In the genomic region with DNA sequence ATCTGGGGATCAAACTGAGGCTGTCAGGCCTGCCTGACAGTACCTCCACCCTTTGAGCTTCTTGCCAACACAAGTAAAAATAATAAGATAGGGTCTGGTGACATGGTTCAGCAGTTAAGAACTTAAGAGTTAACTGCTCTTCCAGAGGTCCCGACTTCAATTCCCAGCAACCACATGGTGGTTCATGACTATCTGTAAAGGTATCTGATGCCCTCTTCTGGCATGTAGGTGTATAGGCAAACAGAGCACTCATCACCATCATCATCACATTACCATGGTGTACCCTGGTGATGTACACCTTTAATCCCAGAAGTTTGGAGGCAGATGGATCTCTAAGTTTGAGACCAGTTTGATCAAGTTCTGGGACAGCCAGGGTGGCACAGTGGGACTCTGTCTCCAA, we compare ENCODE assay signal across 25 mouse cellular contexts. TPM values are rescaled to one million over a fixed set of nuclear protein-coding genes. Genes with fewer than 3 reads are reported as not detected.
DNase-seq lines count a peak whose midpoint lies in the region; ATAC-seq and TF ChIP-seq lines count a peak whose summit lies in the region.
"Had no signal": no experiment of that assay in that cellular context is flagged by ENCODE, and none has a peak within 500 bp of the region (broad histone marks: within the 10 kb centered on the region; RNA-seq: fewer than 3 reads in every experiment).

No protein-coding gene starts in this region.

- H3K36me3 ChIP-seq in kidney, postnatal 0 days (ENCODE audit: insufficient read depth, low read length): no peaks in the 10 kb centered on the region
- no peaks in the 10 kb centered on the region for H3K36me3 ChIP-seq in kidney, adult 2 months (ENCODE audit: control insufficient read depth, insufficient read depth, low read length)
- H3K36me3 ChIP-seq: heart, embryonic 12.5 days had no signal

- no peaks in the 10 kb centered on the region for H3K9me3 ChIP-seq in kidney, postnatal 0 days (replicated peaks; ENCODE audit: low read length)
- H3K9me3 ChIP-seq: forebrain, embryonic 13.5 days had no signal

- H3K27ac ChIP-seq in kidney, postnatal 0 days: no peak overlapping the region
- H3K27ac ChIP-seq in kidney, adult 2 months (ENCODE audit: insufficient read depth, low read depth, low read length): no peak overlapping the region
- H3K27ac ChIP-seq: forebrain, embryonic 13.5 days; hindbrain, embryonic 14.5 days had no signal

- WGBS in kidney, postnatal 0 days: 23% methylated on average over 1 of the region's 1 CpGs
- WGBS in kidney, adult 2 months: 32% methylated on average over 1 of the region's 1 CpGs

- no peak overlapping the region for H3K4me3 ChIP-seq in kidney, postnatal 0 days (replicated peaks; ENCODE audit: low read depth, low read length)
- no peak overlapping the region for H3K4me3 ChIP-seq in kidney, adult 2 months (ENCODE audit: insufficient read depth, low read depth, low read length)
- H3K4me3 ChIP-seq: forebrain, embryonic 13.5 days; heart, embryonic 12.5 days had no signal

- no peak for DNase-seq in kidney, postnatal 0 days (ENCODE audit: low spot score)
- no peak for DNase-seq in kidney, adult 2 months
- peak; percentile 46 for DNase-seq in 416B (ENCODE audit: low read depth)
- peak; percentile 31 for DNase-seq in A20 (ENCODE audit: low read depth, low spot score)
- no peak for DNase-seq in gastrocnemius, postnatal 14 days
- DNase-seq: adrenal gland, adult 8-10 months; cerebellum, adult 8-10 months; cerebellum, postnatal 25 days; gastrocnemius, postnatal 36 days; heart, adult 18-20 months; kidney, adult 8-10 months; kidney, postnatal 10 days; layer of hippocampus, adult 9-11 months; liver; lung, adult 18-20 months; lung, postnatal 10 days had no signal

- H3K9ac ChIP-seq in kidney, postnatal 0 days (ENCODE audit: low read depth, low read length): no peak overlapping the region
- H3K9ac ChIP-seq: forebrain, embryonic 13.5 days; heart, embryonic 12.5 days; hindbrain, embryonic 14.5 days had no signal

- no peak for ATAC-seq in kidney, postnatal 0 days (replicated peaks; ENCODE audit: low FRiP score, low read depth)
- ATAC-seq in megakaryocyte-erythroid progenitor cell, adult 5-6 weeks (replicated peaks; ENCODE audit: low FRiP score, low TSS enrichment, poor library complexity, severe bottlenecking): 0 out of 2 replicates have a peak, but pooled peaks have one; percentile 47
- ATAC-seq in cerebellum, adult (ENCODE audit: insufficient number of reproducible peaks, low FRiP score, low TSS enrichment): no peak
- ATAC-seq: forebrain, embryonic 13.5 days; inflammation-experienced regulatory T-cells, adult 6 months; midbrain, embryonic 16.5 days had no signal

- peak; percentile 30; the same call in 1 of the 2 replicates for TF ChIP-seq CTCF in kidney, postnatal 0 days (IDR thresholded peaks at IDR 0.05; ENCODE audit: low read depth)
- no peak for TF ChIP-seq CTCF in kidney, adult 2 months (conservative IDR thresholded peaks at IDR 0.05; ENCODE audit: insufficient read depth, insufficient read length, low read depth, low read length)

- no peak overlapping the region for H3K4me2 ChIP-seq in kidney, postnatal 0 days (ENCODE audit: low read length)
- H3K4me2 ChIP-seq: forebrain, embryonic 13.5 days; heart, embryonic 12.5 days; hindbrain, embryonic 14.5 days; midbrain, embryonic 11.5 days had no signal

- TF ChIP-seq POLR2A in kidney, adult 2 months (IDR thresholded peaks at IDR 0.05; ENCODE audit: low read depth, low read length): no peak

- no peaks in the 10 kb centered on the region for H3K4me1 ChIP-seq in kidney, postnatal 0 days (replicated peaks; ENCODE audit: insufficient read depth, low read length)
- H3K4me1 ChIP-seq in kidney, adult 2 months (ENCODE audit: control insufficient read depth, insufficient read depth, low read length): no peaks in the 10 kb centered on the region
- H3K4me1 ChIP-seq: heart, embryonic 12.5 days had no signal

- intact Hi-C loops in gastrocnemius, postnatal 14 days (cut with DNase I; ENCODE audit: low total_unique reads): no loop called here

- H3K27me3 ChIP-seq in kidney, postnatal 0 days (ENCODE audit: insufficient read depth, low read length): no peaks in the 10 kb centered on the region
- no peaks in the 10 kb centered on the region; the same call in 1 of the 2 replicates for H3K27me3 ChIP-seq in kidney, adult 2 months (replicated peaks; ENCODE audit: control insufficient read depth, insufficient read depth, low read length)
- H3K27me3 ChIP-seq: forebrain, embryonic 13.5 days; heart, embryonic 12.5 days had no signal

RNA-seq across cellular contexts. Expression of a gene that starts 23.4 kb away (rescaled TPM):
- polyA plus RNA-seq in kidney, postnatal 0 days (2015; fragmentation: Nextera tagmentation; extraction: Ambion mirVana): 1.3 and 1.7 TPM in 2 replicates
- polyA plus RNA-seq in kidney, adult 2 months (2012; rRNA removed): 0.77 and 1.0 TPM in 2 replicates
- total RNA-seq in megakaryocyte-erythroid progenitor cell, adult 5-6 weeks (2014; fragmentation: Nextera tagmentation): not detected in 2 replicates
- not detected in 2 replicates for total RNA-seq in megakaryocyte-erythroid progenitor cell, adult 5-6 weeks (2017)
- under 1 TPM; 0.09 to 0.16 TPM for total RNA-seq in gastrocnemius, postnatal 14 days (2021)
- total RNA-seq: neutrophil, adult 5-6 weeks had no signal
- polyA plus RNA-seq: heart, embryonic 12.5 days; inflammation-experienced regulatory T-cells, adult 6 months had no signal

RNA-seq across cellular contexts. Expression of a gene that starts 35.2 kb away (rescaled TPM):
- polyA plus RNA-seq in kidney, postnatal 0 days (2015; fragmentation: Nextera tagmentation; extraction: Ambion mirVana): 111 and 115 TPM in 2 replicates
- polyA plus RNA-seq in kidney, adult 2 months (2012; rRNA removed): 59.5 and 63.7 TPM in 2 replicates
- 124 and 145 TPM in 2 replicates for total RNA-seq in megakaryocyte-erythroid progenitor cell, adult 5-6 weeks (2014; fragmentation: Nextera tagmentation)
- total RNA-seq in megakaryocyte-erythroid progenitor cell, adult 5-6 weeks (2017): 30.9 and 61.1 TPM in 2 replicates
- total RNA-seq in gastrocnemius, postnatal 14 days (2021): 10 to 100 TPM; 40.1 to 47.6 TPM

RNA-seq across cellular contexts. Expression of a gene that starts 39.9 kb away (rescaled TPM):
- polyA plus RNA-seq in kidney, postnatal 0 days (2015; fragmentation: Nextera tagmentation; extraction: Ambion mirVana): 91.4 and 105 TPM in 2 replicates
- polyA plus RNA-seq in kidney, adult 2 months (2012; rRNA removed): 13.6 and 16.9 TPM in 2 replicates
- total RNA-seq in megakaryocyte-erythroid progenitor cell, adult 5-6 weeks (2014; fragmentation: Nextera tagmentation): 89.9 and 98.3 TPM in 2 replicates
- 251 and 309 TPM in 2 replicates for total RNA-seq in megakaryocyte-erythroid progenitor cell, adult 5-6 weeks (2017)
- total RNA-seq in gastrocnemius, postnatal 14 days (2021): 1 to 10 TPM; 9.2 to 9.9 TPM

RNA-seq across cellular contexts. Expression of a gene that starts 51.3 kb away (rescaled TPM):
- polyA plus RNA-seq in kidney, postnatal 0 days (2015; fragmentation: Nextera tagmentation; extraction: Ambion mirVana): 43.7 and 45.9 TPM in 2 replicates
- polyA plus RNA-seq in kidney, adult 2 months (2012; rRNA removed): 84.0 and 92.2 TPM in 2 replicates
- total RNA-seq in megakaryocyte-erythroid progenitor cell, adult 5-6 weeks (2014; fragmentation: Nextera tagmentation): 89.1 and 89.2 TPM in 2 replicates
- 72.3 and 79.6 TPM in 2 replicates for total RNA-seq in megakaryocyte-erythroid progenitor cell, adult 5-6 weeks (2017)
- 10 to 100 TPM; 26.2 TPM for total RNA-seq in gastrocnemius, postnatal 14 days (2021)

Comparison
In these comparisons a context has a peak if more than half of its experiments do, and no peak if none do; other contexts are left out.
1. DNase-seq: peak in 416B (single experiment) and A20 (single experiment); none in kidney, postnatal 0 days (single experiment), kidney, adult 2 months (single experiment) and gastrocnemius, postnatal 14 days (single experiment).
2. RNA of a gene that starts 39.9 kb away (total RNA-seq): 89.9 to 309 TPM in megakaryocyte-erythroid progenitor cell, adult 5-6 weeks; 9.2 to 9.9 TPM in gastrocnemius, postnatal 14 days; every median in the first group is over 4 times any median in the second.